In genomic region chr13:74167492-74167891, GRCm38 (mm10) we compare ENCODE assay signal across 10 mouse cellular contexts. TPM values are rescaled to one million over a fixed set of nuclear protein-coding genes. Genes with fewer than 3 reads are reported as not detected.
DNase-seq lines count a peak whose midpoint lies in the region; ATAC-seq lines count a peak whose summit lies in the region.
"Had no signal": no experiment of that assay in that cellular context is flagged by ENCODE, and none has a peak within 500 bp of the region (broad histone marks: within the 10 kb centered on the region; RNA-seq: fewer than 3 reads in every experiment).

No protein-coding gene starts in this region.

- H3K27me3 ChIP-seq in neural tube, embryonic 14.5 days (ENCODE audit: control insufficient read depth, insufficient read depth, low read length), result no peaks in the 10 kb centered on the region
- H3K27me3 ChIP-seq: midbrain, embryonic 12.5 days had no signal

- H3K4me3 ChIP-seq in neural tube, embryonic 14.5 days (ENCODE audit: low read depth, low read length), result no peak overlapping the region

- no peak for DNase-seq in cerebellum, postnatal 14 days
- DNase-seq in right cerebral cortex, postnatal 4 days, result peak; percentile 5
- no peak for DNase-seq in right cerebral cortex, adult 2 months (ENCODE audit: low spot score in 2 of 2)
- peak; percentile 31 for DNase-seq in heart, postnatal 4 days
- DNase-seq in embryo, embryonic 10 days (ENCODE audit: low spot score), result no peak
- DNase-seq in left cerebral cortex, adult 11 months (ENCODE audit: low spot score), result no peak

- ATAC-seq in cerebellum, adult (ENCODE audit: insufficient number of reproducible peaks, low FRiP score, low TSS enrichment), result 0 out of 2 replicates have a peak, but pooled peaks have one; percentile 10
- peak; percentile 5 for ATAC-seq in neural tube, embryonic 14.5 days (ENCODE audit: low read depth)

- peaks cover 10% of the 10 kb centered on the region; the same call in 1 of the 2 replicates for H3K36me3 ChIP-seq in neural tube, embryonic 14.5 days (ENCODE audit: control insufficient read depth, insufficient read depth, low read length)

- 88% methylated on average over 2 of the region's 2 CpGs for WGBS in neural tube, embryonic 14.5 days

- no peak overlapping the region for H3K4me2 ChIP-seq in neural tube, embryonic 14.5 days (ENCODE audit: low read depth, low read length)

- H3K27ac ChIP-seq in neural tube, embryonic 14.5 days (ENCODE audit: low read depth, low read length), result no peak overlapping the region
- H3K27ac ChIP-seq: midbrain, embryonic 12.5 days had no signal

- H3K9ac ChIP-seq in neural tube, embryonic 14.5 days (replicated peaks; ENCODE audit: low read depth, low read length), result no peak overlapping the region

- peaks cover 4% of the 10 kb centered on the region; the same call in 1 of the 2 replicates for H3K4me1 ChIP-seq in neural tube, embryonic 14.5 days (ENCODE audit: control insufficient read depth, insufficient read depth, low read length)

- no peaks in the 10 kb centered on the region for H3K9me3 ChIP-seq in neural tube, embryonic 14.5 days (ENCODE audit: control insufficient read depth, low read length)
- H3K9me3 ChIP-seq: midbrain, embryonic 12.5 days had no signal

RNA-seq across cellular contexts. Expression of gene Exoc3, which starts 41.0 kb away (rescaled TPM):
- 10 to 100 TPM; 55.6 to 57.1 TPM for total RNA-seq in heart, postnatal 4 days (2021)
- polyA plus RNA-seq in neural tube, embryonic 14.5 days (2014; fragmentation: Nextera tagmentation; extraction: Ambion mirVana), result 113 and 121 TPM in 2 replicates

RNA-seq across cellular contexts. Expression of gene Slc9a3, which starts 46.2 kb away (rescaled TPM):
- 1 to 10 TPM; 1.4 to 1.5 TPM for total RNA-seq in heart, postnatal 4 days (2021)
- 0.13 and 0.28 TPM in 2 replicates for polyA plus RNA-seq in neural tube, embryonic 14.5 days (2014; fragmentation: Nextera tagmentation; extraction: Ambion mirVana)
- total RNA-seq: hematopoietic stem cell, adult 5-6 weeks had no signal

Comparison
In these comparisons a context has a peak if more than half of its experiments do, and no peak if none do; other contexts are left out.
1. DNase-seq: peak in right cerebral cortex, postnatal 4 days (single experiment) and heart, postnatal 4 days (single experiment); none in cerebellum, postnatal 14 days (0 of 2), right cerebral cortex, adult 2 months (0 of 2), embryo, embryonic 10 days (single experiment) and left cerebral cortex, adult 11 months (single experiment).